Mouse (Mus musculus): Measurements from ENCODE around the gene Tmem198b.

DNA sequence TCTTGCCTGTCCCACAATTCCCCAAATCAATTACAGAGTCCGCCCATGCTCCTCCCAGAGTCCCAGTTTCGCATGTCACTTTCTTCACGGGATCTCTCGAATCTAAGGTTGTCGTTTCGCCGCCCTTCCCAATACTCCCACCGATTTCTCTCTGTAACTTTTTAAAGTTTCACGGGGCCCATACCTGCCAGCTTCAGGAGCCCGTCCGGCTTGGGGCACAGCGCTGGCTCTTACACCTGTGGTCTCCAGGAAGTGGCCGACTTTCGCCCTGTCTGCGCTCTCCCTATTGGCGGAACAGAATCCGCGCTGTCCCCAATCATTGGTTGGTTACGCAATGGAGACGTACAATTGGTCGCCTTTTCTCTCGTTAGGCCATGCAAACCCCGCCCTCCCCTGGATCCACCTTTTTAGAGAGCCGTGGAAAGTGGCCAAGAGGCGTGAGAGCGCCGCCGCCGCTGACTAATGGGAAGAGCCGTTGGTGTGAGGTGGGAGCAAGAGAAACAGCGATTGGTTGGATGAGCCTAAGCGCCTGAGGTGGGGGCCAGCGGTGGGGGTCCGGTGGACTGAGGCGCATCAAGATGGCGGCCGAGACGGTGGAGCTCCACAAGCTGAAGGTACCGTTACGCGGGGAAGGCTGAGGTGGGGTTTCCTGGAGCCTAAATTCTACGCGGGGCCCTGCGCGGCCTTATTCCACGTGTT lies 17.3 kb upstream of the Tmem198b start, which contains the start of gene Ormdl2:
- TF ChIP-seq CTCF (IDR thresholded peaks at IDR 0.05; ENCODE audit: control insufficient read depth, insufficient read depth, insufficient replicate concordance, low read depth, low read length) = no peak
- TF ChIP-seq POLR2A (IDR thresholded peaks at IDR 0.05; ENCODE audit: control insufficient read depth, low read depth, low read length) = peak; percentile 65

All from testis, adult 2 months (tissue).